Mouse (Mus musculus): Measurements from ENCODE around the gene Syt14. TPM values are rescaled to one million over a fixed set of nuclear protein-coding genes. Genes with fewer than 3 reads are reported as not detected.

Gene Syt14
- polyA plus RNA-seq, 1 experiment: 0.87 TPM

DNA sequence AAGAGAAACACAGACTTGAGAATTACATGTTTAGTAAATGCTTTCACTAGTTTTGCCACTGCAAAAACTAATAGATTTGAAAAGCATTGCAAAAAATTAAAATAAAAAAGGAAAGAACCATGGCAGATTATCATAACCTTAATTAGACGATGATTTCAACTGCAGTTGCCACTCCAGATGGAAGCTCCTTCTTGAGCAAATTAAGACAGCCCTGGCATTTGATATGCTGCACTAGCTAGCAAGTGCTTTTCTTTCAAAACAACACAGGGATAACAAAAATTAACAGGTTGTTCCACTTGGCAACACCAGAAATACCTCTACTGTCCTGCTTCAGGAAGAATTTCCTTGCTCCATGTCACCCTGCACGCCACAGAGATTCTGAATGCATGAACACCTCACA is 97.6 kb downstream of the Syt14 start:
- Histone ChIP-seq H3K27ac (replicated peaks; ENCODE audit: low read depth, low read length) (no peak overlapping the region), H3K4me3 (ENCODE audit: insufficient read depth, low read depth, low read length) (no peak overlapping the region), H3K4me1 (ENCODE audit: control insufficient read depth, insufficient read depth, insufficient read length, low read length) (no peaks in the 10 kb centered on the region)

DNA sequence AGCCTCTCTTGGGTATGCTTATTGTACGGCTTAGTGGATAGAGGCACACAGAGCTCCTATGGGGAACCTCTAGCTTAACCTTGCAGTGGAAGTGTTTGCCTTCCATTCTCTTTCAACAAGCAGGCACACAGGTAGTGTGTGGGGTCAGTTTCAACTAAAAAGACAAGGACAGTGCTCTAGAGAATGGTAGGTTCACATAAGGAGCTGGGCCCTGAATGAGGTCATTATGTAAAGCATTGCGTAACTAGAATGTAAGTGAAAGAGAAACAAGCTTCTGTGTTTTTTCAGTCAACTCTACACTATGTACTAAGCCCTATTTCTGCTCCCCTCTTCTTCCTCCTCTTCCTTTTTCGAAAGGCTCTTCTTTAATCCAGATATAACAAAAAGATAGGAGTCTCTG is 103.8 kb downstream of the Syt14 start:
- H3K27ac ChIP-seq (replicated peaks; ENCODE audit: low read depth, low read length): no peak overlapping the region
- H3K4me3 ChIP-seq (ENCODE audit: insufficient read depth, low read depth, low read length): no peak overlapping the region
- no peaks in the 10 kb centered on the region for H3K4me1 ChIP-seq (ENCODE audit: control insufficient read depth, insufficient read depth, insufficient read length, low read length)

GRCm38 (mm10) chr1:192912101-192912728 is 123.4 kb downstream of the Syt14 start:
- no peak overlapping the region for H3K4me3 ChIP-seq (ENCODE audit: insufficient read depth, low read depth, low read length)
- H3K27ac ChIP-seq (replicated peaks; ENCODE audit: low read depth, low read length): no peak overlapping the region
- H3K4me1 ChIP-seq (ENCODE audit: control insufficient read depth, insufficient read depth, insufficient read length, low read length): no peaks in the 10 kb centered on the region

DNA sequence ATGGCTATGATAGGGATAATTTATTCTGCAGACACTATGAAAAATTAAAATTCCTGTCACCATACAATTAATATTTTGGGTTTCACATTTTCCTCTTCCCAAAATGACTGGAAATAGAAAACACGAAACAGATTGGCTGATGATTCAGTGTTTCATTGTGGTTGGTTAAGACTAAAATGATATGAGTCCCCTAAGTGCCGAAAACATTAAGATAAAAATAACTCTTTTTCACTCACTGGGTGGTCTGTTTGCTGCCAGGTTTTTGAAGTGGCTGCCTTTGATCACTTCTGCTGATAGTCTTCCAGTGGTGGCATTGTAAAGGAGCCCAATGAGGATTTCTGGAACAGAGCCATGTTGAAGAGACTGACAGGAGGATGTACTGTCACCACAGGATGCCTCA is 134.1 kb downstream of the Syt14 start:
- no peak overlapping the region for H3K4me3 ChIP-seq (ENCODE audit: insufficient read depth, low read depth, low read length)
- H3K27ac ChIP-seq (replicated peaks; ENCODE audit: low read depth, low read length): no peak overlapping the region
- H3K4me1 ChIP-seq (ENCODE audit: control insufficient read depth, insufficient read depth, insufficient read length, low read length): no peaks in the 10 kb centered on the region

GRCm38 (mm10) chr1:192900913-192901312 is 134.7 kb downstream of the Syt14 start:
- H3K4me3 ChIP-seq (ENCODE audit: insufficient read depth, low read depth, low read length): no peak overlapping the region
- no peak overlapping the region for H3K27ac ChIP-seq (replicated peaks; ENCODE audit: low read depth, low read length)
- H3K4me1 ChIP-seq (ENCODE audit: control insufficient read depth, insufficient read depth, insufficient read length, low read length): no peaks in the 10 kb centered on the region

DNA sequence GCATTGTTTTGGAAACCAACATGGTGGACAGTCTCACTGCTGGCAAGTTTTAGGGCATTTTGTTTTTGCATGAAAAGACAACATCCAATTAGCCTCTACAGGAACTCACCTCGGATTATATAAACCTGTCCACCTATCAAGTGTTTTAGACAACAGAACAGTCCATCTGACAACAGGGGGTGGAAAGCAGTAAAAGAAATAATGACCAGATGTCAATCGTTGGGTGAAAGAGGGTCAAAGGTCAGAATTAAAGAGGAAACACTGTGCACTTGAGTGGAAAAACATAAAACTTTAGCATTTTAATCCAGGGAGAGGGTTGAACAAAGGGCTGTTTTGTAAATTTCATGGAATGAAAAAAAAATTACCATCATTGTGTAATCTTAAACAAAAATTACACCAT is 136.8 kb downstream of the Syt14 start:
- Histone ChIP-seq H3K4me3 (ENCODE audit: insufficient read depth, low read depth, low read length) (no peak overlapping the region), H3K27ac (replicated peaks; ENCODE audit: low read depth, low read length) (no peak overlapping the region), H3K4me1 (ENCODE audit: control insufficient read depth, insufficient read depth, insufficient read length, low read length) (no peaks in the 10 kb centered on the region)

DNA sequence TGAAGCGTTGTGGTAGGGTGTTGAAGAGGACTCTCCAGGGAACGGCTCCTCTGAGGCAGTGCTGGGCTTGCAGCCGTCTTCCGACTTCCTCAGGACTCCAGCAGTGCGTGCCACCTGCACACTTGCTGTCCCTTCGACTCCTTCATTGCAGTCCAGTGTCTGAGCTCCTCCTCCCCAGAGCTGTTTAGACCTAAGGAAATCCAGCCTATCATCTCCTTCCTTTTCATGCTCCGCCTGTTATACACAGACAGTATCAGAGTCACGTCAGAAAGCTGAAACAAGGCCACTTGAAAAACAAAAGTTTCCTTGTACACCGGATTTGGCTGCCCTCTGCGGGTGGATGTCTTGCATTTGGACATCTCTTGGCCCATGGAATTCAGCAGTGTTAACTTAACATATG is 138.4 kb downstream of the Syt14 start:
- H3K4me3 ChIP-seq (ENCODE audit: insufficient read depth, low read depth, low read length): no peak overlapping the region
- H3K27ac ChIP-seq (replicated peaks; ENCODE audit: low read depth, low read length): no peak overlapping the region
- no peaks in the 10 kb centered on the region for H3K4me1 ChIP-seq (ENCODE audit: control insufficient read depth, insufficient read depth, insufficient read length, low read length)

- no peak overlapping the region for H3K27ac ChIP-seq (replicated peaks; ENCODE audit: low read depth, low read length)
- H3K4me3 ChIP-seq (ENCODE audit: insufficient read depth, low read depth, low read length): no peak overlapping the region
- no peaks in the 10 kb centered on the region for H3K4me1 ChIP-seq (ENCODE audit: control insufficient read depth, insufficient read depth, insufficient read length, low read length)
These were observed 139.5 kb downstream of the Syt14 start for GRCm38 (mm10) chr1:192896076-192896475.

DNA sequence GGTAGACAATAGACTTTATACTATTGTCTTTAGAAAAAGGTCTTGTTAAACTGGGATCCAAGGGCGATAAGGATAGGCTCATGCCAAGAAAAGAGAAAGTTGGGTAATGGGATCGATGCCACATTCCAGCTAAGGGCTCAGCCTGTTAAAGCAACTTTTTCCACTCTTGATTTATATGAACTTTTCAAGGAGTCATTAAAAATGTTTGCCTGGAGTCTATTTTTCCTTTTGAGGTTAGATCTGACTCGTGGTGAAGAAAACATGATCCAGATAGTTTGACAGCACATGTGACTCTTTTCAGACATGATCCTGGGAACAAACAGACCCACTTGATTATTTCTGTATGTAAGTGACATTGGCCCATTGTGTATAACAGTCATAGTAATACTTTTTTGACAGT is 144.9 kb downstream of the Syt14 start:
- no peak overlapping the region for H3K4me3 ChIP-seq (ENCODE audit: insufficient read depth, low read depth, low read length)
- no peaks in the 10 kb centered on the region for H3K4me1 ChIP-seq (ENCODE audit: control insufficient read depth, insufficient read depth, insufficient read length, low read length)
- H3K27ac ChIP-seq (replicated peaks; ENCODE audit: low read depth, low read length): no peak overlapping the region

DNA sequence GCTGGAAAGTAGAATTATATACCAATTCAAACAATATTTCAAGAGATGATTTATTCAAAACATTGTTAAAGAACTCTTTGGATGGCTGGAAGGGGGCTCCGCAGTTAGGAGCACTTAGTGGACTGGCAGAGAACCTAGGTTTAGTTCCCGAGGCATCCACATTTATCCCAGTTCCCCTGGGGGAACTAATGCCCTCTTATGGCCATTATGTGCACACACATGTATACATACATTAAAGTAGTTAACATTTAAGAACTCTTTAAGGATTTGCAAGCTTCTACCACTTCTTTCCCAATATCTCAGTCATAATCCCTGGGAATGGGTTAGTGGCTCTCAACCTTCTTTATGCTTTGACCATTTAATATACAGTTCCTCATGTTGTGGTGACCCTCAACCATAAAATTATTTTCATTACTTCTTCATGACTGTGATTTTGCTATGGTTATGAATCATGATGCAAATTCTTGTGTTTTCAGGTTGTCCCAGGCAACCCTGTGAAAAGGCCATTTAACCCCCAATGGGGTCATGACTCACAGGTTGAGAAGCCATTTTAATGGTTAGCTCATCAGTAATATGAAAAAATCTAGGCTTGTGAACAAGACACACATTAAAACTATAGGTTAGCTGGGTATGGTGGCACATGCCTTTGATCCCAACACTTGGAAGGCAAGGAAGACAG is 152.8 kb downstream of the Syt14 start:
- H3K4me1 ChIP-seq (ENCODE audit: control insufficient read depth, insufficient read depth, insufficient read length, low read length): no peaks in the 10 kb centered on the region
- H3K27ac ChIP-seq (replicated peaks; ENCODE audit: low read depth, low read length): no peak overlapping the region
- H3K4me3 ChIP-seq (ENCODE audit: insufficient read depth, low read depth, low read length): no peak overlapping the region

- H3K4me1 ChIP-seq (ENCODE audit: control insufficient read depth, insufficient read depth, insufficient read length, low read length): no peaks in the 10 kb centered on the region
- no peak overlapping the region for H3K27ac ChIP-seq (replicated peaks; ENCODE audit: low read depth, low read length)
These were observed 155.4 kb downstream of the Syt14 start for GRCm38 (mm10) chr1:192880130-192880529.

GRCm38 (mm10) chr1:192879086-192879580 is 156.4 kb downstream of the Syt14 start:
- Histone ChIP-seq H3K27ac (replicated peaks; ENCODE audit: low read depth, low read length) (no peak overlapping the region), H3K4me1 (ENCODE audit: control insufficient read depth, insufficient read depth, insufficient read length, low read length) (no peaks in the 10 kb centered on the region), H3K4me3 (ENCODE audit: insufficient read depth, low read depth, low read length) (no peak overlapping the region)

More at GRCm38 (mm10) chr1:192880130-192880529, 155.4 kb downstream of the Syt14 start:
- H3K4me3 ChIP-seq (ENCODE audit: insufficient read depth, low read depth, low read length): no peak overlapping the region

DNA sequence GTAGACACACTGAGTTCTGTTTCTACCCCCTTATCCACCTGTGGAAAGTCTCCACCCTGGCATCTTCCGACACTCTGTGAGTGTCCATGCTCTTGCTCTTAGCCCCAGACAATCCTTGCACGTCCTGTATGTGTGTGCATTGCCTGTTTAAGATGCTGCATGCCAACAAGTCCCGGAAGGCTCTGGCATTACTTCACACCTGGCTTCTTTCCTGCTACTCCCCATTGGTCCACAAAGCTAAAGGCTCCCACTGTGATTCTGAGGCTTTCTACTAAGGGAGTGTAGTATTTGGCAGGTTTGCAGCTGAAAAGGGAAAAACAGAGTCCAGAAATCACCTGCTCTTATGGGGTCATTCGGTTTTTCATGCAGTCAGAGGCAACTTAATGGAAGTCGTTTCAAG is 162.7 kb downstream of the Syt14 start:
- Histone ChIP-seq H3K27ac (replicated peaks; ENCODE audit: low read depth, low read length) (no peak overlapping the region), H3K4me1 (ENCODE audit: control insufficient read depth, insufficient read depth, insufficient read length, low read length) (no peaks in the 10 kb centered on the region), H3K4me3 (ENCODE audit: insufficient read depth, low read depth, low read length) (no peak overlapping the region)

- Histone ChIP-seq H3K4me1 (ENCODE audit: control insufficient read depth, insufficient read depth, insufficient read length, low read length) (no peaks in the 10 kb centered on the region), H3K4me3 (ENCODE audit: insufficient read depth, low read depth, low read length) (no peak overlapping the region), H3K27ac (replicated peaks; ENCODE audit: low read depth, low read length) (no peak overlapping the region)
These were observed 165.8 kb downstream of the Syt14 start for GRCm38 (mm10) chr1:192869761-192870160.

GRCm38 (mm10) chr1:192864440-192864839 is 171.1 kb downstream of the Syt14 start:
- Histone ChIP-seq H3K4me1 (ENCODE audit: control insufficient read depth, insufficient read depth, insufficient read length, low read length) (no peaks in the 10 kb centered on the region), H3K27ac (replicated peaks; ENCODE audit: low read depth, low read length) (no peak overlapping the region), H3K4me3 (ENCODE audit: insufficient read depth, low read depth, low read length) (no peak overlapping the region)

DNA sequence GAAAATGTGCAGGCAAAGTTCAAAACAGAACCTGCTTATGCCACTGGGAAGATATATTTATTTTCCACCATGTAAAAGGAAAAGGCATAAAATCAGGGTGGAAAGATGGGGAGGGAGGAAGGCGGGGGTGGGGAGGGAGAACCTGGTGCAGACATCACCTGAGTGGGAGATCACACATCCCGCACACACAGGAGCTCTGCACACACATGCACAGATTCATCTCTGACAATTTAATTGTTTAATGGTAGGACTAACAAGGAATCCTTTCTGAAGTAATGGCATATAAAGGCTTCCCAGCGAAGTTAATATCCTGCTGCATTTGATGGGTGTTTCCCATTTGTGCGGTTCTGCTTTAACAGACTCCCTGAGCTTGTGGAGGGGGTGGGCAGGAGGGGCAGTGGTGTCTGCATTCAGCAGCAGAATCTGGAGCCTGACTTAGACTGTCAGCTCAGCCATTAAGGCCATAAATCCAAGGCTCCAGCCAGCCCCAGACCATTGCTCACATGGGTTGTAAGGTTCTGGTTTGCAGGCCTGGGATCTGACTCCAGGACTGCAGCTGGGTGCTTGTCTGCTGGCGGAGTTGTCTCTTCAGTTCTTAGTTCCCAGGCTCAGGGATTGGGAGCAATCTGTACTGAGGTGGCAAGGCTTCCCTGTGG is 174.1 kb downstream of the Syt14 start:
- no peak overlapping the region for H3K4me3 ChIP-seq (ENCODE audit: insufficient read depth, low read depth, low read length)
- H3K27ac ChIP-seq (replicated peaks; ENCODE audit: low read depth, low read length): no peak overlapping the region
- H3K4me1 ChIP-seq (ENCODE audit: control insufficient read depth, insufficient read depth, insufficient read length, low read length): no peaks in the 10 kb centered on the region

Measured in brown adipose tissue, adult 24 weeks (tissue).